Mouse (Mus musculus): ENCODE measurements around the gene Arhgap10. TPM values are rescaled to one million over a fixed set of nuclear protein-coding genes. Genes with fewer than 3 reads are reported as not detected.

Gene Arhgap10
- polyA plus RNA-seq, 1 experiment from 2014 or later = 34.6 TPM

GRCm38 (mm10) chr8:77486749-77487148, 31.0 kb downstream of the Arhgap10 start:
- 77% methylated on average over 2 of the region's 2 CpGs for WGBS
- H3K27ac ChIP-seq (ENCODE audit: low read length) = peak overlapping the region; percentile 90; the same call in 1 of the 2 replicates
- peaks cover 68% of the 10 kb centered on the region for H3K4me1 ChIP-seq (ENCODE audit: control insufficient read depth, insufficient read depth, low read length)

GRCm38 (mm10) chr8:77484817-77485216, 32.9 kb downstream of the Arhgap10 start:
- Histone ChIP-seq H3K27me3 (ENCODE audit: control insufficient read depth, insufficient read depth, low read length) (no peaks in the 10 kb centered on the region), H3K27ac (ENCODE audit: low read length) (no peak overlapping the region), H3K36me3 (ENCODE audit: control insufficient read depth, insufficient read depth, low read length) (no peaks in the 10 kb centered on the region), H3K4me2 (replicated peaks; ENCODE audit: low read depth, low read length) (no peak overlapping the region), H3K4me3 (ENCODE audit: low read depth, low read length) (no peak overlapping the region), H3K9ac (replicated peaks; ENCODE audit: low read depth, low read length) (no peak overlapping the region), H3K9me3 (ENCODE audit: control insufficient read depth, low read depth, low read length) (no peaks in the 10 kb centered on the region), H3K4me1 (ENCODE audit: control insufficient read depth, insufficient read depth, low read length) (peaks cover 53% of the 10 kb centered on the region)
- WGBS = 83% methylated on average over 5 of the region's 5 CpGs
- no peak for ATAC-seq (ENCODE audit: insufficient number of reproducible peaks, insufficient read depth, low FRiP score, low read depth)

More at GRCm38 (mm10) chr8:77486749-77487148, 31.0 kb downstream of the Arhgap10 start:
- Histone ChIP-seq H3K27me3 (ENCODE audit: control insufficient read depth, insufficient read depth, low read length) (no peaks in the 10 kb centered on the region), H3K4me3 (ENCODE audit: low read depth, low read length) (no peak overlapping the region), H3K36me3 (ENCODE audit: control insufficient read depth, insufficient read depth, low read length) (no peaks in the 10 kb centered on the region), H3K9me3 (ENCODE audit: control insufficient read depth, low read depth, low read length) (no peaks in the 10 kb centered on the region), H3K9ac (replicated peaks; ENCODE audit: low read depth, low read length) (no peak overlapping the region), H3K4me2 (replicated peaks; ENCODE audit: low read depth, low read length) (no peak overlapping the region)
- no peak for ATAC-seq (ENCODE audit: insufficient number of reproducible peaks, insufficient read depth, low FRiP score, low read depth)

GRCm38 (mm10) chr8:77484266-77484665, 33.5 kb downstream of the Arhgap10 start:
- H3K4me1 ChIP-seq (ENCODE audit: control insufficient read depth, insufficient read depth, low read length) = peaks cover 48% of the 10 kb centered on the region
- no peaks in the 10 kb centered on the region for H3K9me3 ChIP-seq (ENCODE audit: control insufficient read depth, low read depth, low read length)
- no peak for ATAC-seq (ENCODE audit: insufficient number of reproducible peaks, insufficient read depth, low FRiP score, low read depth)

GRCm38 (mm10) chr8:77483676-77484075, 34.1 kb downstream of the Arhgap10 start:
- H3K36me3 ChIP-seq (ENCODE audit: control insufficient read depth, insufficient read depth, low read length) = no peaks in the 10 kb centered on the region
- no peak overlapping the region for H3K9ac ChIP-seq (replicated peaks; ENCODE audit: low read depth, low read length)
- no peaks in the 10 kb centered on the region for H3K9me3 ChIP-seq (ENCODE audit: control insufficient read depth, low read depth, low read length)
- peaks cover 46% of the 10 kb centered on the region for H3K4me1 ChIP-seq (ENCODE audit: control insufficient read depth, insufficient read depth, low read length)
- H3K27me3 ChIP-seq (ENCODE audit: control insufficient read depth, insufficient read depth, low read length) = no peaks in the 10 kb centered on the region
- no peak overlapping the region for H3K4me3 ChIP-seq (ENCODE audit: low read depth, low read length)
- no peak overlapping the region for H3K4me2 ChIP-seq (replicated peaks; ENCODE audit: low read depth, low read length)
- WGBS = 78% methylated on average over 4 of the region's 4 CpGs
- no peak for ATAC-seq (ENCODE audit: insufficient number of reproducible peaks, insufficient read depth, low FRiP score, low read depth)
- no peak overlapping the region for H3K27ac ChIP-seq (ENCODE audit: low read length)

More at GRCm38 (mm10) chr8:77484266-77484665, 33.5 kb downstream of the Arhgap10 start:
- no peak overlapping the region for H3K4me2 ChIP-seq (replicated peaks; ENCODE audit: low read depth, low read length)
- H3K4me3 ChIP-seq (ENCODE audit: low read depth, low read length) = no peak overlapping the region
- H3K27me3 ChIP-seq (ENCODE audit: control insufficient read depth, insufficient read depth, low read length) = no peaks in the 10 kb centered on the region
- 61% methylated on average over 7 of the region's 7 CpGs for WGBS
- no peak overlapping the region for H3K27ac ChIP-seq (ENCODE audit: low read length)
- no peak overlapping the region for H3K9ac ChIP-seq (replicated peaks; ENCODE audit: low read depth, low read length)
- no peaks in the 10 kb centered on the region for H3K36me3 ChIP-seq (ENCODE audit: control insufficient read depth, insufficient read depth, low read length)

- H3K4me2 ChIP-seq (replicated peaks; ENCODE audit: low read depth, low read length) = no peak overlapping the region
- ATAC-seq (ENCODE audit: insufficient number of reproducible peaks, insufficient read depth, low FRiP score, low read depth) = no peak
- H3K4me1 ChIP-seq (ENCODE audit: control insufficient read depth, insufficient read depth, low read length) = peaks cover 42% of the 10 kb centered on the region
- no peak overlapping the region for H3K27ac ChIP-seq (ENCODE audit: low read length)
- H3K9me3 ChIP-seq (ENCODE audit: control insufficient read depth, low read depth, low read length) = no peaks in the 10 kb centered on the region
- no peak overlapping the region for H3K4me3 ChIP-seq (ENCODE audit: low read depth, low read length)
- H3K9ac ChIP-seq (replicated peaks; ENCODE audit: low read depth, low read length) = no peak overlapping the region
- H3K27me3 ChIP-seq (ENCODE audit: control insufficient read depth, insufficient read depth, low read length) = no peaks in the 10 kb centered on the region
- H3K36me3 ChIP-seq (ENCODE audit: control insufficient read depth, insufficient read depth, low read length) = no peaks in the 10 kb centered on the region
- WGBS = 51% methylated on average over 6 of the region's 6 CpGs
Observed at GRCm38 (mm10) chr8:77481791-77482190, 36.0 kb downstream of the Arhgap10 start.

- Histone ChIP-seq H3K9ac (replicated peaks; ENCODE audit: low read depth, low read length) (no peak overlapping the region), H3K4me1 (ENCODE audit: control insufficient read depth, insufficient read depth, low read length) (peaks cover 34% of the 10 kb centered on the region), H3K27ac (ENCODE audit: low read length) (no peak overlapping the region), H3K36me3 (ENCODE audit: control insufficient read depth, insufficient read depth, low read length) (no peaks in the 10 kb centered on the region), H3K4me3 (ENCODE audit: low read depth, low read length) (no peak overlapping the region), H3K4me2 (replicated peaks; ENCODE audit: low read depth, low read length) (no peak overlapping the region), H3K27me3 (ENCODE audit: control insufficient read depth, insufficient read depth, low read length) (no peaks in the 10 kb centered on the region), H3K9me3 (ENCODE audit: control insufficient read depth, low read depth, low read length) (no peaks in the 10 kb centered on the region)
- ATAC-seq (ENCODE audit: insufficient number of reproducible peaks, insufficient read depth, low FRiP score, low read depth) = no peak
- 83% methylated on average over 9 of the region's 9 CpGs for WGBS
Observed at GRCm38 (mm10) chr8:77479995-77480394, 37.8 kb downstream of the Arhgap10 start.

- H3K4me2 ChIP-seq (replicated peaks; ENCODE audit: low read depth, low read length) = no peak overlapping the region
- WGBS = 27% methylated on average over 2 of the region's 2 CpGs
- H3K27me3 ChIP-seq (ENCODE audit: control insufficient read depth, insufficient read depth, low read length) = no peaks in the 10 kb centered on the region
- no peak overlapping the region for H3K9ac ChIP-seq (replicated peaks; ENCODE audit: low read depth, low read length)
- no peaks in the 10 kb centered on the region for H3K9me3 ChIP-seq (ENCODE audit: control insufficient read depth, low read depth, low read length)
- ATAC-seq (ENCODE audit: insufficient number of reproducible peaks, insufficient read depth, low FRiP score, low read depth) = peak; percentile 86
- H3K27ac ChIP-seq (ENCODE audit: low read length) = peak overlapping the region; percentile 52; the same call in 1 of the 2 replicates
- H3K4me1 ChIP-seq (ENCODE audit: control insufficient read depth, insufficient read depth, low read length) = peaks cover 29% of the 10 kb centered on the region
- no peaks in the 10 kb centered on the region for H3K36me3 ChIP-seq (ENCODE audit: control insufficient read depth, insufficient read depth, low read length)
- no peak overlapping the region for H3K4me3 ChIP-seq (ENCODE audit: low read depth, low read length)
Observed at GRCm38 (mm10) chr8:77478913-77479273, 38.9 kb downstream of the Arhgap10 start.

- Histone ChIP-seq H3K9ac (replicated peaks; ENCODE audit: low read depth, low read length) (no peak overlapping the region), H3K4me3 (ENCODE audit: low read depth, low read length) (no peak overlapping the region), H3K36me3 (ENCODE audit: control insufficient read depth, insufficient read depth, low read length) (no peaks in the 10 kb centered on the region), H3K4me2 (replicated peaks; ENCODE audit: low read depth, low read length) (no peak overlapping the region), H3K27ac (ENCODE audit: low read length) (peak overlapping the region; percentile 52; the same call in 1 of the 2 replicates), H3K9me3 (ENCODE audit: control insufficient read depth, low read depth, low read length) (no peaks in the 10 kb centered on the region), H3K27me3 (ENCODE audit: control insufficient read depth, insufficient read depth, low read length) (no peaks in the 10 kb centered on the region), H3K4me1 (ENCODE audit: control insufficient read depth, insufficient read depth, low read length) (peaks cover 30% of the 10 kb centered on the region)
- WGBS = 74% methylated on average over 12 of the region's 12 CpGs
- peak; percentile 44; the same call in 1 of the 2 replicates for ATAC-seq (ENCODE audit: insufficient number of reproducible peaks, insufficient read depth, low FRiP score, low read depth)
Observed at GRCm38 (mm10) chr8:77478155-77478912, 39.4 kb downstream of the Arhgap10 start.
